Mouse (Mus musculus) CD4-positive, CD25-positive, alpha-beta regulatory T cell, adult 2 months (primary cell): ENCODE measurements around the gene 5730480H06Rik.

ENCODE experiments used
- DNase-seq: peaks from one replicate; pipeline ENCODE4 v3.0.0-alpha.2; 2012; ENCODE audit warnings: low read depth, low spot score

The 5730480H06Rik gene

DNA sequence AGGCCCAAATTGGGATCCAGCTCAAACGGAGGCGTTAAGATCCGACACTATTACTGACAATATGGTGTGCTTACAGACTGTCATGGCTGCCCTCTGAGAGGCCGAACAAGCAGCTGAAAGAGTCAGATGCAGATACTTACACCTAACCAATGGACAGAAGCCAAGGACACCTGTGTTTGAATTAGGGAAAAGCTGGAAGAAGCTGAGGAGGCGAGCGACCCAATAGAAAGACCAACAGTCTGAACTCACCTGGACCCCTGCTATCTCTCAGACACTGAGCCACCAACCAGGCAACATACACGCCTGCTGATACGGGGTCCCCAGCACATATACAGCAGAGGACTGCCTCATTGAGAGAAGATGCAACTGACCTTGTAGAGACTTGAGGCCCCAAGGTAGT lies at the start of gene 5730480H06Rik:
TSS of gene 5730480H06Rik (plus strand) at position 301 of the 400 bp plus-strand sequence.
- DNase-seq, result no peak

DNA sequence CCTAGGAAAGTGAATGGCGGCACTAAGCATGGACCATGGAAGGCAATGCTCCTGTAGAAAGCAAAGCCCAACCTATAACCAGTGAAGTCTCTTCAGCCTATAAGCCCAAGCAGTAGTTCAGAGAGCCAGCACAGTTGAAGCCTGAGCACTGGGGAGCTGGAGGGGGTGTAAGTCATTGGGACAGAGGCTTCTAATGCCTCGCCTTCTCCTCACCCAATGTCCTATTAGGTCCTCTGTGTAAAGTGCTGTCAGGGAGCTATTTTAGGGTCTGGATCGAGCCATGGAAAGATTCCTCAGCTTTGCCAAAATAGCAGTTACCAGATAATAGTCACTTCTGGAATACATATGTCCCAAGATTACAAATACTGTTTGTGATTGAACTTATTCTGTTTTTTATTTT lies 26.6 kb upstream of the 5730480H06Rik start:
- no peak for DNase-seq

- DNase-seq, result no peak
Measured at GRCm38 (mm10) chr5:48315057-48315602, 12.6 kb upstream of the 5730480H06Rik start.

DNA sequence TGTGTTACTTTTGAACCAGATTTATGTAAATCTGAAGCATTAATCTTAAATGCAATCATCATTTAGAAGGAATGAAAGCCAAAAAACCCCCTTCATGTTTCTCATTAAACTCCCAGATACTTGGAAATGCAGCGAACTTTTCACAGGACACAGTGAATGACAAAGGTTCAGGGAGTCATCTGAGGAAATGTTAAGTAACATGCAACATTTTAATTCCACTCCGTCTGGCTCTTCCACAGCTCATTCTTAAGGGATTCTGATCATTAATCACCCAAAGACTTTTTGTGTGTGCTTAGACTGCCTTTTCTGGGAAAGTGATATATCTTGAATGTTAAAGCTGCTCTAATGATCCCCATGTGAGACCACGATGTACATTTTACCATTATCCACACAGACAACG lies 7.2 kb upstream of the 5730480H06Rik start:
- DNase-seq, result no peak

- DNase-seq, result no peak
Measured at GRCm38 (mm10) chr5:48326221-48326620, 1.5 kb upstream of the 5730480H06Rik start.

DNA sequence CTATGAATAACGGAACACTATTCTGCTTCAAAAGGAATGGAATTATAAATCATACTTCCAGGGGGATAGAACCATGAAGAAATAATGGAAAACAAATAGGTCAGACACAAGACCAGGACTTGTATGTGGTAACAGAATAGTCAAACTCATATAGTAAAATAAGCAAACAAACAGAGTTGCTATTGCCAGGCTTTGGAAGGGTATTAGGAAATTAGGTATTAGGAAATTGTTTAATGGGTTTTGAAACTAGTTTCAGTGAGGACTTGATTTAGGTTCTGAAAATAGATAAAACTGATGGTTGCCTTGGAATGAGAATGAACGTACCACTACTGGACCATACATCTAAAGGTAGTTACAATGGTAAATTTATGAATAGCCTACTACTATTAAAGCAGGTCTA lies 2.0 kb downstream of the 5730480H06Rik start:
- DNase-seq, result no peak

GRCm38 (mm10) chr5:48330817-48331216 lies 3.1 kb downstream of the 5730480H06Rik start:
- DNase-seq, result no peak

- DNase-seq, result no peak
Measured at GRCm38 (mm10) chr5:48331441-48331840, 3.7 kb downstream of the 5730480H06Rik start.

- no peak for DNase-seq
Measured at GRCm38 (mm10) chr5:48333407-48333806, 5.7 kb downstream of the 5730480H06Rik start.

DNA sequence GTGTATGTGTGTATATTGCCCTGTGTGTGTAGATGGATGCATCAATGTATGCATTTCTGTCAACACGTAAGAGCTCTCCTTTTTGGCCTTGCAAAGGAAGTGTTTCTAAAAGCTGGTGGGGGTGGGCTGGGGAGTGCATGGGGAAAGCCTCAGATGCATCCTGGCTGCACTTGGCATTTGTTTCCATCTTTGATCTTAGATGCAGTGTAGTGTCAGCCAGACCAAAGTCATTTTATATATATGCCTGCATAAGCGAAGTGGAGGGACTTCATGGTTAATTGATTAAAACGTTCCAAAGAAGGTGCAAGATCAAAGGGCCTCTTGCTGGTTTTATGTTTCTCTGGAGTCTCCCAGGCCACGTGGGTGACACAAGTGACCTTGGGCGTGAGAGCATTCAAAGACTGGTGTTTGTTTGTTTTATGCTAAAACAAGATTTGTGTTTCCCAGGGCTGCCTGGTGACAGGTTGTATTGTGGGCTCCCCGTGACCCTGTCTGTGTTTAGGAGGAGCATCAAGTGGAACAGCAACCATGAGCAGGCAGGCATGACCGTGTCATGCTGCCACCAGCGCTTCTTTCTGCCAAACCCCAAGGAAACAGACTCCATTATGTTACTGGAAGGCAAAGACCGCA lies 6.2 kb downstream of the 5730480H06Rik start:
- DNase-seq, result no peak

GRCm38 (mm10) chr5:48340808-48341433 lies 13.2 kb downstream of the 5730480H06Rik start:
- DNase-seq, result no peak

GRCm38 (mm10) chr5:48345095-48345982 lies 17.6 kb downstream of the 5730480H06Rik start:
- peak; percentile 10 for DNase-seq

DNA sequence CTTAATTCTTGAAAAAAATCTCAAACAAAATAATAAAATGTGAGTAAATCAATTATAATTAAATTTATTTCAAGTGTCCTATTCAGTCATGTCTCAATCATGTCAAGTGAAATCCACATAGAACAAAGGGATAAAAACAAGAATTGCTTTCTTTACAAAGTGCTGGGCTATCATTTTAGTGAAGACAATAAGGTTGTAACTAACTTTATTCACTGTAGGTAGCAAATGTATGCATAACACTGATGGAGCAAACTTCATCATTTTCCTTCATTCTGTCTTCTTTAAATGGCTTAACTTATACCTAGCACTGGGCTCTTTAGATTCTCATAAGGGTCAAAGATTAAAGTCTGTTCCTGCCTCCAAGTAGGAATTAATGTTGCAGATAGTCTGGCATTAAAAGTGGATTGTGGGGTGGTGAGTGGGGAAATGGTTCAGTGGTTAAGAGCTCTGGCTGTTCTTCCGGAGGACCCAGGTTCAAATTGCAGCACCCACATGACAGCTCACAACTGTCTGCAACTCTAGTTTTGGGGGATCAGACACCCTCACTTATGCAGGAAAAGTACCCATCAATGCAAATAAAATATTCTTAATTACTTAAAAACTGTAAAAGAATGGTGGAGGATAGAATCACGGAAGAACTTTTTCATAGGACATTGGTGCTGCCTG lies 18.4 kb downstream of the 5730480H06Rik start:
- DNase-seq, result no peak

DNA sequence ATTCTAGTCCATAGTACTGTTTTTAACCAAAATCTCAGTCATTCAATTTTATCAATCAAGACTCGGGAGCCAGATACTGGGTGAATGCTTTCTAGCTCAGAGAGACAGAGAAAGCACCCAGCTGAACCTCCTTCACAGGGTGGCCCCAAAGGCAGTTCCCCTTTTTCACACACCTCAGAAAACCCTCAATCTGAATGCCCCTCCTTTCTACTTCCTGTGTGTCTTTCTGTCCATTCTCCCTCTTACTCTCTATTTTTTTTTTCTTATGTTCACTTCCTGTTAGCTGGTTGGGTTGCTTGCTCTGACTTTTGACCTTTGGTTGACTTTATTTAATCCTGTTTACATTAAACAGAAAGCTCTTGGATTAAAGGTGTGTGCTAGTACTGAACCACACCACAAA lies 21.6 kb downstream of the 5730480H06Rik start:
- no peak for DNase-seq

GRCm38 (mm10) chr5:48371890-48372766 lies 44.4 kb downstream of the 5730480H06Rik start:
- peak; percentile 94 for DNase-seq

DNA sequence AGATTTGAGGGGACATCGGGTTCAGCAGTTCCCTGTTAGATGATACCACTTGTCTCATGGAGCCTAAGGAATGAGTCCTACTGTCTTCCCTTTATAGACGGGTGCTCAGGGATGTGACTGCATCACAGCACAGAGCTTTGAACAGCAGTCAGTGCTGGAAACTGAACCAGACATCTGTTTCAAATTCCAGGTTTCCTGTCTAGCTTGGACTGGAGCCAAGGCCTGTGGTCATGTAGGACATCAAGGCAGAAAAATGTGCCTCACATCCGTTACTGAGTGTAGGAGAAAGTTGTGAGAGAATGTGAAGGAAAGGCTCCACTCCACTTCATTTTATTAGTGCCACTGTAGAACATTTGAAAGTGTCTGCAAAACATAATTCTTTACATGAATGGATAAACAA lies 74.7 kb downstream of the 5730480H06Rik start:
- no peak for DNase-seq

- DNase-seq, result no peak
Measured at GRCm38 (mm10) chr5:48408276-48408675, 80.5 kb downstream of the 5730480H06Rik start.

- no peak for DNase-seq
Measured at GRCm38 (mm10) chr5:48410348-48410747, 82.6 kb downstream of the 5730480H06Rik start.

- no peak for DNase-seq
Measured at GRCm38 (mm10) chr5:48411462-48411861, 83.7 kb downstream of the 5730480H06Rik start.

DNA sequence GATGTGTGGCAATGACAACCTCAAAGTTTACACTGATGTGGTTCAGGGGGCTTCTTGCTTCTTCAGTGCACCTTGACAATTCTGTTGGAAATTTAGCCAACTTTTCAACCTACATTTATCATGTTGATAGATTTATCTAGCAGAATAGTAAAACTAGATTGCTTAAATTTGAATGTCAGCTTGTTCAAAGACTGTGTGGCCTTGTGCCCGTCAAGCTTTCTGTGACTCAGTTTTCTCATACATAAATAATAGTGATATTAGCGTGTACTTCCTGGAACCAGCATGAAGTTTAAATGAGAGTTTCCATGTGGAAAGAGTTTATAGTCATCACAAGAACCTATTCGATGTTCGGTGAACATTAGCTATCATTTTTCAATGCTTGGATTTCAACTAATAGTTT lies 84.5 kb downstream of the 5730480H06Rik start:
- no peak for DNase-seq

GRCm38 (mm10) chr5:48419741-48420140 lies 92.0 kb downstream of the 5730480H06Rik start:
- no peak for DNase-seq
